Mouse (Mus musculus) induced T-regulatory cell, adult 2 months (primary cell): ENCODE measurements at regions not wholly inside any gene's neighbourhood (a gene's known extent, or its start where the extent isn't known, plus 50 kb on each side); places are given as distances from the start of the nearest gene placed in this dataset.

ENCODE experiments used
- DNase-seq: peaks from one replicate; pipeline ENCODE4 v3.0.0-alpha.2; 2012; ENCODE audit warnings: low read depth

DNA sequence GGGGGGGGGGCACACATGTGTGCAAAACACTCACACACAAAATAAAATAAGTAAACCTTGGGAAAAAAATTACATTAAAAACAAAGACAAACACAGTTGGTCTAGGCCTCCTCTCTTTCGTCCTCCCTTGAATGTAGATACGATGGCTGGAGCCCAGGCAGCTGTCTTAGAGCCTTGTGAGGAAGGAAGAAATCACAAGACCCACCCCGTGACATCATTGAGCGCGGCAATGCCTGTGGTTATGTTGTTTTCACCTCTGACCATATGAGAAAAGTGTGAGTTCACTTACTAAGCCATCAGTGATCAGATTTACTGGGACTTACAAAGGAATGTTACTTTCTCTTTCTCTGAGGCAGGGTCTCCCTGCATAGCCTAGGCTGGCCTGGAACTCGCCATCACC lies 64.8 kb upstream of the Slc6a6 start:
- DNase-seq: no peak

DNA sequence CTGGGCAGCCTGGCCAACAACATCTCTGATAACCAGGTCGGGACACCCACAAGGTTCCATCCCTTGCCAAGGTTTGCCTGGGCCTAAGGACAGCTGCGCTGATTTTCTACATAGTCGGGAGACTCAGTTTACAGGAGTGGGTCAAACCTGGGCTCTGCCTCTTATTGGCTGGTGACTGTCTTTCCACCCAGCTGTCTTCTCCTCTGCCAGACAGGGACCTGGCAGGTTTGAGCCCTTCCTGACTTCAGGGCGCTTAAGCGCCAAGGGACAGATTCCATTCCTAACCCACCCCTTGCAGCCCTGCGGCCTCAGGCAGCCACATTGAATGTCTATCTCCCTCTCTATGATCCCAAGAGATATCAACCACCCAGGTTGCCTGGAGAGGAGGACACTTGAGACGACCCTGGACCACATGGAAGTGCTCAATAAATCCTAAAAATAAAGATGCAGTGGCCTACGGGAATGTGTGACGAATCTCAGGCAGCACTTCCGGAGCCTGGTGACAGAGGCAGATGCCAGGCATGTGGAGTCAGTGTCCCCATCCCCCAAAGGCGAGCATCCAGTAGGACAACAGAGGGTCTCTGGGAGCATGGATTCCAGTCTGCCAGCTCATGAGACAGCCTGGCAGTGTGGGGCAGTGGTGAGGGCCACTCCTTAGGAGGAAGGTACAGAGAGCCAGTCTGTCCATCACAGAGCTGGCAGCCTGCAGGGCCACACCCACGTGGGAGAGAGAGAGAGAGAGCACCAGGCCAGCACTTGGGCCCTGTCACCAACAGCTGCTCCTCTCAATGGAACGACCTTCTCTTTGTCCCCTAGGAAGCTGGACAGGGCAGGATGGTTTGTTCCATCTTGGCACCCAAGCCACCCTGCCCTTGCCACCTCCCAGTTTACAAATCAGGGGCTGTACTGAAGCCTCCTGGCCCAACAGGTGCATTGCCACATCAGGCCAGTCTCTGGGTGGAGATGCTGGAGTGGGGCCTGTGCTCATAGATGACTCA lies 63.8 kb upstream of the Slc6a6 start:
- no peak for DNase-seq

DNA sequence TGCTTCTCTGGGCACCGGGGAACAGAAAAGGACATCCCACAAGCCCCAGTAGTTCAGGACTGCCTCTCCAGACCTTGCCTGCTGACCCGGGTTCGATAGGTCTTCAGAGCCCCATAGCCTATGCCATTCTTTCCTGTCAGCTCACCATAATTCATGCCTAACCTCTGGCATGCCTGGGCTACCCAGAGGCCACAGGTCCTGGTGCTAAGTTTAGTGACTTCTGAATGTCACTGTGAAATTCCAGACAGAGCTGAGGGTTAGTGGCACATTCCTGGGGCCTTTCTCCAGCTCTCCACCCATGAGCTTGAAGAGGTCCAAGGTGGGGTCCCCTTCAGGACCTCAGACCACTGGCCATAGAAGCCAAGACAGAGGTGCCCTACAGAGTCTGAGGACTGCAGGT lies 62.4 kb upstream of the Slc6a6 start:
- no peak for DNase-seq

DNA sequence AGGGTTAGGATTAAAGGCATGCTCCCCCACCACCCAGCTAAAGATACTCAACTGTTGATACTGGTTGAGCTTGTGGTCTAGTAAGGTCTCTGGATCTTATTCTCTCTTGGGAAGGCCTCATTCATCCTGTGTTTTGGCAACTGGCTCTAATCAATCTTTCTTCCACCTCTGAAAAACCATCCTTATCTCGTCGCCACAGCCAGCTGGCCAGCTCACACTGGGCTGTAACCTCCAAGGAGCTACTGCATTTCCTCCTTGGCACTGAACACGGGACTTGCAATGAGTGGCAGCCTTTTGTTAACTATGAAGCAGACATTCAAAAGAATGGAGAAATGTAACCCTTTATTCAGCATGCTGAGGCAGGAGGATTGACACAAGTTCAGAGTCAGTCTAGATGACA lies 61.4 kb upstream of the Slc6a6 start:
- no peak for DNase-seq

DNA sequence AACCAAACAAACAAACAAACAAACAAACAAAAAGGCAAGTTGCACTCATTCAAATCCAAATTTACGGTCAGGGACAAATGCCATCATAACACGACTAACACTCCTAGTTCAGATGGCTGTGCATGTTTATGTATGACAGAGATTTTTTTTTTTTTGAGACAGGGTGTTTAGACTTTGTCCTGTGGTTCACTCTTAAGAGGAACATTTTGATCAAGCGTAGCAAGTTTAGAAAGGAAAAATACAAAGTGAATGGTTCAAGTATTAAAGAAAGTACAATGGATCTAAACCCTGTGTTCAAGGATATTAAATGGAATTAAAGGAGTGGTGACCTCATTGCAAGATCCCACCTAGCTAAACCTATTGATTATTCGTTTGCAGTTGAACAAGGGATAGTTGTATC lies 60.2 kb upstream of the Slc6a6 start:
- no peak for DNase-seq

DNA sequence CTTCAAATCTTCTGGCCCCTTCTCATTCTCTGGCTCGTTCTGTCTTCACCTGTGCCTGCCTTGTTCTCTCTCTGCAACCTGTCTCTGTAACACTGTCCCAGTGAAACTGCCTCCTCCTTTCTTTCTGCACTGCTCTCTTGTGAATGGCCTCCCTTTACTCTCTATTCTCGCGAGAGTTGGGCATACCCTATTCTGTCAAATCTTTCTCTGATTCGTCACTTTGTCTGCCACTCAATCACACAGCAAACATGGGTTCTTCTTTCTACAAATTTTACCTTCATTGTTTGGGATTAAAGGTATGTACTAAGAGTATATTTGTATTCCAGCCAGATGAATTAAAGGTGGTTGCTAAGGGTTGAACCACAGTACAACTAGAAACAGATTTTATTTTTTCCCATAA lies 54.6 kb upstream of the Slc6a6 start:
- no peak for DNase-seq

DNA sequence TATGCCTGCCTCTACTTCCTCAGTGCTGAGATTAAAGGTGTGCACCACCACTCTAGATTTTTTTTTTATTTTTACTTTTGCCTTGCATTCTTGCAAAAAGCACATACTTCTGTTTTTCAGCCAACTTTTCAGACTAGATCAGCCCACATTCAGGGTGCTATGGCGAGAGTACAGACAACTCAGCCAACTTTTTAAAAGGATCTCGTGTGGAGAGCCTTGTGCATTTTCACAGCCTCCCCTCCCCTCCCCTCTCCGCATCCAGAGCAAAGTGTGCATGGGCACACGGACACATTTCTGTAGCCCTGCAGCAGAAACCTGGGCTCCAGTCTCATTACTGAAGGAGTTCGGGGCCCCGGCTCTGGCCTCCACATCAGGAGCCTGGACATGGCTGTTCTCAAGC lies 52.6 kb upstream of the Slc6a6 start:
- DNase-seq: no peak
